Mouse (Mus musculus): Measurements from ENCODE around the gene Lhx3. TPM values are rescaled to one million over a fixed set of nuclear protein-coding genes. Genes with fewer than 3 reads are reported as not detected.

Lhx3 gene
- 0.22 TPM in 1 of 2 replicates, not detected in the other for polyA plus RNA-seq (2016; fragmentation: Nextera tagmentation; extraction: Ambion mirVana)

DNA sequence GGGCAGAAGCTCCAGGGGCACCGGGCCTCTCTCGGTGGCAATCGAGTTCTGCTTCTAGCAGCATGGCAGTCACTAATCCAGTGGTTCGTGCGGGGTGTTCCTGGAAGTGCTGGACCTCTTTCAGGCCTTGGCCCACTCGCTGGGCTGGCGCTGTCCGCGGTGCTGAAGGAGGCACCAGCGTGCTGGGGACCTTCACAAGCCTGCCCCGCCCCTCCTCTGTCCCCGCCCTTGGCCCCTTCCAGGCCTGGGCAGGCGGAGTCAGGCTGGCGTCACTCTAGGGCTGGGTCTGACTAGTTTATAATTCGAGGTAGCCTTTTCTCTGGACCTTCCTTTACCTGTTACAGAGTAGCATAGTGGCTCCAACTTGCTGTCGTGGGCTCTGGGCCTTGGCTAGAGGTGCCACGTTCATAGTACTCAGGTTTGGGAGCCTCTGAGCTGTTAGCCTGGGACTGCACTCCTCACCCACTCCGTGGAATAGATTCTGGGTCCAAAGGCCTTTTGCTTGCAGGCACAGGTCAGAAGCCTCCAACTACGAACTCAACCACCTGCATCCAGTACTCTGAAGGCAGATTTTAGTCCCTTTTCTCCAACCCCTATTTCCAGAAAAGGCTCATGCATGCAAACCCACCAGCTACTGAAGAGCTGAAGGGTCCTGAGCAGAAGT, at the start of gene Lhx3:
Gene Lhx3 (minus strand): TSS at position 164 of the 664 bp plus-strand sequence.
- WGBS (ENCODE audit: insufficient replicate concordance): 9% methylated on average over 19 of the region's 19 CpGs
- ATAC-seq: peak; percentile 84
- H3K27me3 ChIP-seq (replicated peaks): peaks cover 50% of the 10 kb centered on the region

DNA sequence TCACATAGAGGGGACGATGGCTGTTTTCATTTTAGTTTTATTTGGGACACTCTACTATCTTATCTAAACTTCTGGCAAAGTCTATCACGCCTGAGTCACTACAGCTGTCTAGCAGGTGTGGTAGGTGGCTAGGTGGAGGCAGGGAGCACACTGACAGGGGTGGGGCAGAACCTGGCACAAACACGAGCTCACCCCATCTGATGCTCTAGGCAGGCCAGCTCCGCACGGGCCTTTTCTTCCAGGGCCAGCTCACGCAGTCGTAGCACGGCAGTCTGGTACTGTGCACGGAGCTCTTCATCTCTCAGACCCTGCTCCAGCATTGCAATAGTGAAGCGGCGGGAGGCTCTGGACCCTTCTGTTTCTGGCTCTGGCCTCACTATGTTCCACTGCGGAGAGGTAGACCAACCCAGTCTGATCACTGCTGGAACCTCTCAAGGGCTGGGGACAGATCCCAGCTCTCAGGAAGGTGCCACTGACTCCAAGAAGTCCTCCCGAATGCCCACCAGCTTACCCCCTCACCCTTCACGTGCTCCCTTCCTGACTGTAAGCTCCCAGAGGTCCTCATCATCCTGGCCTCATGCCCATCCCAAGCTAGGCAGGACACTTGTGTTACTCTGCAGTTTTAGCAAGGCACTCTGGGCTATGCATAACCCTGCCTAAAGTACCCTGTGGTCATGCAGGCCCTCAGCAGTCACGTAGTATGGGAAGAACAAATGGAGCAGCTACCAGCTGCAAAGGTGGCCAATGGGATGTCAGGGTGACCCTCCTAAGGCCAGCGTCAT, 49.4 kb upstream of the Lhx3 start:
- H3K4me2 ChIP-seq: no peak overlapping the region
- WGBS (ENCODE audit: insufficient replicate concordance): 66% methylated on average over 16 of the region's 16 CpGs
- no peak for ATAC-seq
- no peak overlapping the region for H3K27ac ChIP-seq
- no peak overlapping the region for H3K4me3 ChIP-seq
- no peaks in the 10 kb centered on the region for H3K36me3 ChIP-seq
- H3K4me1 ChIP-seq: no peaks in the 10 kb centered on the region
- H3K9ac ChIP-seq: no peak overlapping the region
- no peaks in the 10 kb centered on the region for H3K9me3 ChIP-seq (replicated peaks)
- peaks cover 28% of the 10 kb centered on the region for H3K27me3 ChIP-seq (replicated peaks)

More for the DNA sequence above, at the start of gene Lhx3:
- no peak within 1 kb of the TSS for H3K9ac ChIP-seq
- H3K4me1 ChIP-seq: peaks cover 9% of the 10 kb centered on the region
- peaks cover 37% of the 10 kb centered on the region for H3K36me3 ChIP-seq
- peak within 1 kb of the TSS; percentile 12; the same call in 1 of the 2 replicates for H3K4me2 ChIP-seq
- no peak within 1 kb of the TSS for H3K4me3 ChIP-seq
- no peak within 1 kb of the TSS for H3K27ac ChIP-seq
- H3K9me3 ChIP-seq (replicated peaks): no peaks in the 10 kb centered on the region

DNA sequence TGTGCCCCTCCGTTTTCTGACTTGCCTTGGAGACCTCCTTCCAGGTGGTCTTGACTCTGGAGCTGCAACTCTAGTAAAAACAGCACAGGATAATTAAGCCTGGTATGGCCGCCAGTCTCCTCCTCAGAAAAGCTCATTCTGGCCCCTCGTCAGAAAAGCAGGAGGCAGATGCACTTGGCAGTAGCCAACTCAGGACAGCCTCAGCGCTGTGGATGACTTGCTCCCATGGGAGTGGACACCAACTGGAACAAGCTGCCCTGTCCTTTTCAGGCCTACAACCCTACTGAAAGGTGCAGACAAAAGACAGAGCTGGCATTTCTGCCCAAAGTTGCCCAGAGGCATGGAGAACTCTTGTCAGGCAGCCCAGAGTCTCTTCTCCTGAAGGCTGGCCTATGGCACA, 46.7 kb upstream of the Lhx3 start:
- H3K27me3 ChIP-seq (replicated peaks): peaks cover 46% of the 10 kb centered on the region
- no peak overlapping the region for H3K27ac ChIP-seq
- H3K4me1 ChIP-seq: no peaks in the 10 kb centered on the region
- no peak overlapping the region for H3K9ac ChIP-seq
- H3K4me3 ChIP-seq: no peak overlapping the region
- WGBS (ENCODE audit: insufficient replicate concordance): 55% methylated on average over 4 of the region's 4 CpGs
- H3K9me3 ChIP-seq (replicated peaks): no peaks in the 10 kb centered on the region
- H3K4me2 ChIP-seq: no peak overlapping the region
- ATAC-seq: no peak
- H3K36me3 ChIP-seq: no peaks in the 10 kb centered on the region

DNA sequence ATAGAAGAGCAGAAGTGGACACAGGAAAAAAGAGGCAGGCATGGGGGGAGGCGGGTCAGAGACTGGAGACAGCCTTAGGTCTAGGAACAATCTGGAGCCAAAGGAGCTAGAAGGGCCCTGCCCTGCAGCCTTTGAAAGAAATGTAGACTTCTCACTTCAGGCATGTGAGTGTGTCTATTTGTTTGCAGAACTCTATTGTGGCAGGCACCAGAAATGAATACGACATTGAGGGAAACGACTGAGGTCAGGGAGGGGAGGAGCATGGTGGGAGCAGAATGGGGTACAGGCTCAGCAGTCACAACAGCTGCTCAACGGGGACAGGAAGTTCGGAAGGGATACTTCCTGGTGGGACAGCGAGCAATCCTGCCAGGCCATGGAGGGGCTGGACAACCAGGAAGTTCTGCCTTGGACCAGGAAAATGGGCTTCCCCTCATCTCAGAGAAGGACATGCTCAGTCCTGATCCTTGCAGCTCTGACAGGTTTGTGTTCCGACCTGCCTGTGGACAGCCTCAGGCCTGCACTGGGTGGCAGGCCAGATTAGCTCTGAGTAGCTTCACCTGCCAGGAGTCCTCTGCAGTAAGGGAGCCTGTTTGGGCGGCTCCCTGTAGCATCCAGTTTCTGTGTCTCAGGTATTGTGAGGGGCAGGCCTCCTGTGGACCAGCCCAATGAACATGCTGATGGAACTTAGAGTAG, 44.6 kb upstream of the Lhx3 start:
- no peak for ATAC-seq

DNA sequence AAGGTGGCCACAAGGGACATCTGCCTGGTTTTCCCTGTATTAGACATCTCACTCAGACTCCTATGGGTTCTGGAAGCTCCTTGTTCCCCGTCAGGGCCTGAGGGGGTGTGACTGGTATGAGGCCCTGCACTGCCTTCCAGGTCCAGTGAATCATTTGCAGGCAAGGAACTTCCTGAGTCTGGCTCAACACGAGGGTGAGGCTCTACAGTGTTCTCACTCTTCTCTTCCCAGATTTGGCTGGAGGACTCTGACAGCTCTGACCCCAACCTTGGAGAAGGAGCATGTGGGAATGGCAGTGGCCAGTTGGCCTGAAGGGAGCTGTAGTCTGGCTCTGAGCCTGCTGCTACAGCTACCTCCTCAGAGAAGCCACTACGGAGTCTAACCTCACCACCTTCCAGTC, 39.4 kb upstream of the Lhx3 start:
- Histone ChIP-seq H3K27me3 (replicated peaks) (peaks cover 37% of the 10 kb centered on the region), H3K9me3 (replicated peaks) (no peaks in the 10 kb centered on the region), H3K27ac (no peak overlapping the region), H3K4me1 (no peaks in the 10 kb centered on the region), H3K36me3 (no peaks in the 10 kb centered on the region), H3K9ac (no peak overlapping the region), H3K4me2 (no peak overlapping the region), H3K4me3 (no peak overlapping the region)
- ATAC-seq: no peak
- 28% methylated on average over 3 of the region's 3 CpGs for WGBS (ENCODE audit: insufficient replicate concordance)

More for the DNA sequence above, 44.6 kb upstream of the Lhx3 start:
- H3K9ac ChIP-seq: no peak overlapping the region
- no peak overlapping the region for H3K27ac ChIP-seq
- peaks cover 50% of the 10 kb centered on the region for H3K27me3 ChIP-seq (replicated peaks)
- no peaks in the 10 kb centered on the region for H3K36me3 ChIP-seq
- no peak overlapping the region for H3K4me3 ChIP-seq
- no peaks in the 10 kb centered on the region for H3K4me1 ChIP-seq
- WGBS (ENCODE audit: insufficient replicate concordance): 40% methylated on average over 8 of the region's 8 CpGs
- H3K9me3 ChIP-seq (replicated peaks): no peaks in the 10 kb centered on the region
- H3K4me2 ChIP-seq: no peak overlapping the region

DNA sequence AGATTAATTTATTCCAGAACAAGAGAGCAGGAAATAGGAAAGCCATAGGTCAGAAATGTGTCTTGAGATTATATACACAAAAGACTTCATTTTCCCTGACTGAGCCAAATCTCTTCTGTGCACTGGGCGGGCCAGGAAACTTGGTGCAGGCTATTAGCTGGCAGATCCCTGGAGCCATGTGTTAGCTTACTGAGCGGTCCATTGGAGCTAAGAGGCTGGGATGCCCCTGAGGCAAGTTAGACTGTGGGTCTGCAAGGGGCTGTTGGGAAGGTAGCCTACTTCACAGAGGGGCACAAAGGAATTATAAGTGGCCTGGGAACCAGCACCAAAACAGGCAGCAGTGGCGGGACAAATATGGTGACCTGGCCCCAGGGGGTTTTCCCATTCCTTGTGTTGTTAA, 32.8 kb upstream of the Lhx3 start:
- WGBS (ENCODE audit: insufficient replicate concordance): 51% methylated on average over 3 of the region's 3 CpGs
- no peak overlapping the region for H3K4me3 ChIP-seq
- no peaks in the 10 kb centered on the region for H3K9me3 ChIP-seq (replicated peaks)
- no peak overlapping the region for H3K9ac ChIP-seq
- no peak for ATAC-seq
- H3K27ac ChIP-seq: no peak overlapping the region
- H3K36me3 ChIP-seq: no peaks in the 10 kb centered on the region
- no peak overlapping the region for H3K4me2 ChIP-seq
- H3K27me3 ChIP-seq (replicated peaks): peaks cover 24% of the 10 kb centered on the region
- peaks cover 13% of the 10 kb centered on the region for H3K4me1 ChIP-seq

DNA sequence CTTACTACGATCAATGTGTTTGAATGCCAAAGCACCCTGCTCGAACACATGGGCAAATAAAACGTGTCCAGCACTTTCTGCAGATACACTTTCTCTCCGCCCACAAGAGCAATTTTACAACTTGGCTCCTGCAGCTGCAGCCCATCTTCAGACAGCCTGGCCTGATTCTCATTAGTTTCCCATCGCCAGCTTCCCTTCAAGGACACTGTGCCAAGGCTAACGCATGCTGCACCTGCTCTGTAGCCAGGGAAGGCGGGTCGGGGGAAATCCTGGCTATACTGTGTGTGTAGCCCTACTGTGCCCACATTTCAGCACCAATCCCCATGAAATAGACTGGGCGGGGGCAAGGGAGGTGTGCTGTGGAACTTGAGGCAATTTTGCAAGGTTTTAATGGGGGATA, 32.2 kb upstream of the Lhx3 start:
- Histone ChIP-seq H3K27ac (no peak overlapping the region), H3K36me3 (no peaks in the 10 kb centered on the region), H3K27me3 (replicated peaks) (peaks cover 24% of the 10 kb centered on the region), H3K4me2 (no peak overlapping the region), H3K9ac (no peak overlapping the region), H3K9me3 (replicated peaks) (no peaks in the 10 kb centered on the region), H3K4me3 (no peak overlapping the region), H3K4me1 (peaks cover 18% of the 10 kb centered on the region)
- no peak for ATAC-seq
- WGBS (ENCODE audit: insufficient replicate concordance): 49% methylated on average over 9 of the region's 9 CpGs

DNA sequence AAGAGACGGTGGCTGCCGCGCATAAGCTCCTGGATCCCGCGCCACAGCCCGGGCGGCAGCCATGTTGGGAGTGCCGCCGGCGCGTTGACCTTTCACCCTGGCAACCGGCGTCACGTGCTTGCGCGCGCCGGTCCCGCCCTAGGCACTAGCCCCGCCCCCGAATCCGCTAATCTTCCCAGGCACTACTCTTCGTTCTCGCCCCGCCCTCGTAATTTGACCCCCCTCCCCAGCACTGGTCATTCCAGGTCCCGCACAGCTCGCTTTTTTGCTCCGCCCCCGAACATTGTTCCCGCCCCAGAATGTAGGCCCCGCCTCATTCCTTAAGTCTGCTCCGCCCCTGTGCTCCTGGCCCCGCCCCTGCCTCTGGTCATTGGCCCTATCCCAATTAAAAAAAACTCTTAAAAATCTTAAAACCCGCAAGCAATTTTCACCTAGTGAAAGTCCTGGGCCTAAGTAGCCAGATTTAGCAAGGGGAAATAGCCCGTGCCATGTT, 29.2 kb upstream of the Lhx3 start, which contains the start of gene Qsox2:
Gene Qsox2 (minus strand): TSS at position 236 of the 493 bp plus-strand sequence.
- 2% methylated on average over 36 of the region's 36 CpGs for WGBS (ENCODE audit: insufficient replicate concordance)
- peak within 1 kb of the TSS; percentile 85 for H3K4me3 ChIP-seq
- ATAC-seq: peak; percentile 87
- peak within 1 kb of the TSS; percentile 89 for H3K9ac ChIP-seq
- H3K9me3 ChIP-seq (replicated peaks): no peaks in the 10 kb centered on the region
- peak within 1 kb of the TSS; percentile 91 for H3K4me2 ChIP-seq
- peaks cover 4% of the 10 kb centered on the region for H3K36me3 ChIP-seq
- peaks cover 16% of the 10 kb centered on the region for H3K27me3 ChIP-seq (replicated peaks)
- peak within 1 kb of the TSS; percentile 79 for H3K27ac ChIP-seq
- H3K4me1 ChIP-seq: peaks cover 36% of the 10 kb centered on the region

DNA sequence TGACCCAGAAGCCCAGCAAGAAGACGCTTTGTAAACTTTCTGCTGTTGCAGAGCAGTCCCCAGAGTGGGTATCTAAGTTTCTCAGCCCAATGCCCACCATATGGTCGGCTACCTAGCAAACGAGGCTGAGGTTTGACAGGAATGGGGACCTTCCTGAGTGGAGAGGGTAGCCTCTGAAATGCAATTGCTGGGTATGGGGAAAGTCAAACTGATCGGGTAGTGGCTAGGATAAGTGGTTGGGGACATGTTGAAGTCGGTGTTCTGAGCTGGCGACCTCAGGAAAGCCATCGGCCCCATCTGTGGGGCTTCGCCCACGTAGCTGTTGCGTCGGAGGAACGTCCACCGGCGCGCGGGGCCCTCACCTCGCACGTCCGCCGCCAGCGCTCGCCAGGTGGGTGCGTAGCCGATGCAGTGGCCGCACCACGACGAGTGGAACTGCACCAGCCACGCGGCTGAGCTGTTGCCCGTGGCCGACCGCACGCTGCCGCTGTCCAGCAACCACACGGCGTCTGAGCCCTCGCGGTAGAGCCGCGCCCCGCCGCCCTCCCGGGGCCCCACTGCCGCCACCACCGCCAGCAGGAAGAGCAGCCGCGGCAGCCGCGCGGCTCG, 28.7 kb upstream of the Lhx3 start:
- Histone ChIP-seq H3K4me2 (peak overlapping the region; percentile 91), H3K27me3 (replicated peaks) (peaks cover 15% of the 10 kb centered on the region), H3K9ac (peak overlapping the region; percentile 89), H3K4me3 (peak overlapping the region; percentile 85), H3K4me1 (peaks cover 36% of the 10 kb centered on the region), H3K36me3 (peaks cover 4% of the 10 kb centered on the region), H3K27ac (peak overlapping the region; percentile 79), H3K9me3 (replicated peaks) (no peaks in the 10 kb centered on the region)
- under 1% methylated on average over 51 of the region's 51 CpGs for whole genome bisulfite sequencing (ENCODE audit: insufficient replicate concordance)
- ATAC-seq: peak; percentile 48

DNA sequence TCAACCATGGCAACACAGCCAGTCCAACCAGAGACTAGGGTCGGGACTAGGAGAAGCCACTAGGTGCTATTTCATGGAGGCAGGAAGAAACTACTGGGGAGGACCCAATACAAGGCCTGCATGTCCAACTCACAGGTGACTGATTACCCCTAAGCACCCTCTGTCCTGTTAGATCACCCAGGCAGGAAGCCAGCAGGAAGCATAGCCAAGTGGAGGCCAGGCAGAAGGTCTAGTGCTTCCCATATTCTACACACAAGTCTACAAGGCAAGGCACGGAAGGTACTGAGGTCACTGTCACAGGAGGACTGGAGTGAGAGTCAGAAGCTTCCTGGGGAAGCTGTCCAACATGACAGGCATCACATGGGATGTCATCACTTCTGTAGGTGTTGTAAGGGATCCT, 26.7 kb upstream of the Lhx3 start:
- ATAC-seq: no peak
- Histone ChIP-seq H3K36me3 (peaks cover 4% of the 10 kb centered on the region), H3K27ac (no peak overlapping the region), H3K4me1 (peaks cover 36% of the 10 kb centered on the region), H3K27me3 (replicated peaks) (peaks cover 2% of the 10 kb centered on the region), H3K4me2 (peak overlapping the region; percentile 11; the same call in 1 of the 2 replicates), H3K4me3 (no peak overlapping the region), H3K9ac (no peak overlapping the region), H3K9me3 (replicated peaks) (no peaks in the 10 kb centered on the region)
- WGBS (ENCODE audit: insufficient replicate concordance): 64% methylated on average over 2 of the region's 2 CpGs

DNA sequence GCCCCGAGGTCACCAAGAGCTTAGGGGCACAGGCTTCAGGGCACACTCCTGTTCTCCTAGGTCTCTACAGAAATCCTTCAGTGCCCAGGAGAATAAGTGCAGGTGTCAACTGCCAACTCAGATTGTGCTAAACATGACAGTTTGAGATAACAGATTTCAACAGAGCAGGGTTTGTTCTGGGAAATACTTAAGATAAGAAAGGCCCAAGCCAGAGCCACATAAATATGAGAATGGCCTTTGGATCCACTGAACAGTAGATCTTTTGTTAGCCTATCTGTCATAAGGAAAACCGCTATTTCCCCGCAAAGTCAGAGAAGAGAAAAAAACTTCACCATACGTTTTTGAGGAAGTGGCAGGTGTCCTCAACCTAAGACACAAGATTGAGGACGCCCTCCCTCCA, 26.2 kb upstream of the Lhx3 start:
- Histone ChIP-seq H3K4me2 (peak overlapping the region; percentile 11; the same call in 1 of the 2 replicates), H3K27ac (no peak overlapping the region)

More for the DNA sequence above, 26.2 kb upstream of the Lhx3 start:
- 47% methylated on average over 5 of the region's 5 CpGs for WGBS (ENCODE audit: insufficient replicate concordance)
- Histone ChIP-seq H3K36me3 (peaks cover 7% of the 10 kb centered on the region), H3K4me1 (peaks cover 36% of the 10 kb centered on the region), H3K9ac (no peak overlapping the region), H3K9me3 (replicated peaks) (no peaks in the 10 kb centered on the region), H3K27me3 (replicated peaks) (no peaks in the 10 kb centered on the region), H3K4me3 (no peak overlapping the region)
- ATAC-seq: no peak
